ENCODE assay signal across 16 mouse cellular contexts in genomic region chr13:81133336-81133735, GRCm38 (mm10).
DNase-seq lines count a peak whose midpoint lies in the region; ATAC-seq and TF ChIP-seq lines count a peak whose summit lies in the region.
"Had no signal": no experiment of that assay in that cellular context is flagged by ENCODE, and none has a peak within 500 bp of the region (broad histone marks: within the 10 kb centered on the region; RNA-seq: fewer than 3 reads in every experiment).

No protein-coding gene starts in this region.

- H3K4me1 ChIP-seq in liver, postnatal 0 days (ENCODE audit: insufficient read depth): peaks cover 22% of the 10 kb centered on the region
- peaks cover 9% of the 10 kb centered on the region for H3K4me1 ChIP-seq in kidney, embryonic 16.5 days (ENCODE audit: insufficient read depth, low read length)

- WGBS in liver, postnatal 0 days (ENCODE audit: insufficient replicate concordance): 74% methylated on average over 4 of the region's 4 CpGs
- WGBS in kidney, embryonic 16.5 days: 80% methylated on average over 4 of the region's 4 CpGs

- no peak overlapping the region for H3K4me3 ChIP-seq in liver, postnatal 0 days (ENCODE audit: low read depth, low read length)
- no peak overlapping the region for H3K4me3 ChIP-seq in kidney, embryonic 16.5 days (ENCODE audit: low read length)
- H3K4me3 ChIP-seq: embryonic facial prominence, embryonic 12.5 days; forebrain, embryonic 15.5 days; limb, embryonic 15.5 days; neural tube, embryonic 13.5 days had no signal

- no peak overlapping the region for H3K4me2 ChIP-seq in liver, postnatal 0 days (ENCODE audit: low read depth, low read length)
- H3K4me2 ChIP-seq in kidney, embryonic 16.5 days (replicated peaks; ENCODE audit: low read depth, low read length): no peak overlapping the region
- H3K4me2 ChIP-seq: embryonic facial prominence, embryonic 12.5 days; forebrain, embryonic 15.5 days; limb, embryonic 15.5 days; neural tube, embryonic 13.5 days had no signal

- no peaks in the 10 kb centered on the region for H3K36me3 ChIP-seq in liver, postnatal 0 days (replicated peaks; ENCODE audit: insufficient read depth, low read length)
- no peaks in the 10 kb centered on the region for H3K36me3 ChIP-seq in kidney, embryonic 16.5 days (ENCODE audit: insufficient read depth, low read length)
- H3K36me3 ChIP-seq: embryonic facial prominence, embryonic 12.5 days; forebrain, embryonic 15.5 days; limb, embryonic 15.5 days; neural tube, embryonic 13.5 days had no signal

- no peaks in the 10 kb centered on the region for H3K9me3 ChIP-seq in liver, postnatal 0 days (ENCODE audit: low read length)
- H3K9me3 ChIP-seq in kidney, embryonic 16.5 days (ENCODE audit: low read length): no peaks in the 10 kb centered on the region
- H3K9me3 ChIP-seq: embryonic facial prominence, embryonic 12.5 days; forebrain, embryonic 15.5 days; limb, embryonic 15.5 days; neural tube, embryonic 13.5 days had no signal

- no peak for TF ChIP-seq CTCF in liver, postnatal 0 days (IDR thresholded peaks at IDR 0.05; ENCODE audit: low read depth)

- peak; percentile 15; the same call in 1 of the 2 replicates for ATAC-seq in liver, postnatal 0 days
- no peak for ATAC-seq in kidney, embryonic 16.5 days (ENCODE audit: low FRiP score, low TSS enrichment)
- ATAC-seq in monocyte, adult 5-6 weeks (replicated peaks; ENCODE audit: insufficient number of reproducible peaks, low FRiP score, low TSS enrichment, poor library complexity, severe bottlenecking): 0 out of 2 replicates have a peak, but pooled peaks have one; percentile 10
- ATAC-seq: forebrain, embryonic 15.5 days had no signal

- TF ChIP-seq EP300 in liver, postnatal 0 days (IDR thresholded peaks at IDR 0.05; ENCODE audit: low read depth): no peak

- H3K27ac ChIP-seq in liver, postnatal 0 days (ENCODE audit: low read depth): peak overlapping the region; percentile 62; the same call in 1 of the 2 replicates
- peak overlapping the region; percentile 45; the same call in 1 of the 2 replicates for H3K27ac ChIP-seq in kidney, embryonic 16.5 days (ENCODE audit: low read length)
- H3K27ac ChIP-seq: embryonic facial prominence, embryonic 12.5 days; forebrain, embryonic 15.5 days; limb, embryonic 15.5 days; stomach, postnatal 0 days had no signal

- DNase-seq in heart, adult 11 months: peak; percentile 85
- no peak for DNase-seq in heart, adult 9 months (ENCODE audit: low spot score in 2 of 2)
- DNase-seq in liver, postnatal 0 days: no peak
- DNase-seq in liver: no peak
- no peak for DNase-seq in adrenal gland, postnatal 25 days
- DNase-seq in urinary bladder, postnatal 10 days (ENCODE audit: low spot score): no peak
- DNase-seq: B cell, adult 2 months; cerebellum, adult 11-12 months; right cerebral cortex, postnatal 25 days had no signal

- H3K9ac ChIP-seq in liver, postnatal 0 days (replicated peaks): no peak overlapping the region
- H3K9ac ChIP-seq in kidney, embryonic 16.5 days (replicated peaks; ENCODE audit: low read length): no peak overlapping the region
- H3K9ac ChIP-seq: embryonic facial prominence, embryonic 12.5 days; forebrain, embryonic 15.5 days; limb, embryonic 15.5 days; neural tube, embryonic 13.5 days had no signal

- no peaks in the 10 kb centered on the region for H3K27me3 ChIP-seq in liver, postnatal 0 days (ENCODE audit: insufficient read depth, low read length)
- no peaks in the 10 kb centered on the region for H3K27me3 ChIP-seq in kidney, embryonic 16.5 days (ENCODE audit: insufficient read depth, low read length)
- H3K27me3 ChIP-seq: embryonic facial prominence, embryonic 12.5 days; forebrain, embryonic 15.5 days; limb, embryonic 15.5 days; neural tube, embryonic 13.5 days had no signal
